Mouse (Mus musculus) stomach, postnatal 0 days (tissue): ENCODE results near the gene Hdac4.

Experiments
- CTCF ChIP-seq: IDR thresholded peaks from 2 replicates; pipeline ENCODE4 v1.5.1; 2016; ENCODE audit warnings: antibody characterized with exemption, low read depth, mild to moderate bottlenecking, moderate library complexity
- EP300 ChIP-seq: optimal IDR thresholded peaks from 2 replicates; pipeline ENCODE3; 2016; ENCODE audit warnings: antibody characterized with exemption

- TF ChIP-seq EP300 (no peak), CTCF (no peak)
Measured at GRCm38 (mm10) chr1:91954954-91955353, 240.5 kb downstream of the Hdac4 start.
